Mouse (Mus musculus): ENCODE measurements at regions not wholly inside any gene's neighbourhood (a gene's known extent, or its start where the extent isn't known, plus 50 kb on each side); places are given as distances from the start of the nearest gene placed in this dataset.

GRCm38 (mm10) chr1:141145759-141146158 is 899.8 kb downstream of the Kcnt2 start:
- DNase-seq (ENCODE audit: low spot score) (peak; percentile 20), ATAC-seq (no peak)
- no peak overlapping the region for H3K4me2 ChIP-seq (ENCODE audit: low read depth, low read length)
- H3K36me3 ChIP-seq (ENCODE audit: insufficient read depth, low read length) = no peaks in the 10 kb centered on the region
- no peak for TF ChIP-seq CTCF (IDR thresholded peaks at IDR 0.05; ENCODE audit: low read depth)
- WGBS = 24% methylated on average over 1 of the region's 1 CpGs
- H3K27me3 ChIP-seq (ENCODE audit: insufficient read depth, low read length) = no peaks in the 10 kb centered on the region
- no peaks in the 10 kb centered on the region for H3K4me1 ChIP-seq (ENCODE audit: insufficient read depth, low read length)
- H3K27ac ChIP-seq = no peak overlapping the region
- H3K4me3 ChIP-seq (ENCODE audit: low read length) = no peak overlapping the region
- H3K9me3 ChIP-seq (ENCODE audit: low read length) = no peaks in the 10 kb centered on the region
- no peak overlapping the region for H3K9ac ChIP-seq (replicated peaks; ENCODE audit: low read length)

GRCm38 (mm10) chr1:141149899-141150298 is 903.9 kb downstream of the Kcnt2 start:
- no peak overlapping the region for H3K4me2 ChIP-seq (ENCODE audit: low read depth, low read length)
- no peaks in the 10 kb centered on the region for H3K36me3 ChIP-seq (ENCODE audit: insufficient read depth, low read length)
- 83% methylated on average over 2 of the region's 2 CpGs for WGBS
- no peak for DNase-seq (ENCODE audit: low spot score)
- H3K27ac ChIP-seq = no peak overlapping the region
- TF ChIP-seq CTCF (IDR thresholded peaks at IDR 0.05; ENCODE audit: low read depth) = no peak
- no peaks in the 10 kb centered on the region for H3K4me1 ChIP-seq (ENCODE audit: insufficient read depth, low read length)
- no peak overlapping the region for H3K4me3 ChIP-seq (ENCODE audit: low read length)
- no peak for ATAC-seq
- H3K9ac ChIP-seq (replicated peaks; ENCODE audit: low read length) = no peak overlapping the region
- no peaks in the 10 kb centered on the region for H3K9me3 ChIP-seq (ENCODE audit: low read length)
- H3K27me3 ChIP-seq (ENCODE audit: insufficient read depth, low read length) = no peaks in the 10 kb centered on the region

- no peak overlapping the region for H3K9ac ChIP-seq (replicated peaks; ENCODE audit: low read length)
- DNase-seq (ENCODE audit: low spot score) = peak; percentile 15
- no peaks in the 10 kb centered on the region for H3K9me3 ChIP-seq (ENCODE audit: low read length)
- no peaks in the 10 kb centered on the region for H3K27me3 ChIP-seq (ENCODE audit: insufficient read depth, low read length)
- no peak overlapping the region for H3K27ac ChIP-seq
- 60% methylated on average over 4 of the region's 4 CpGs for WGBS
- no peak for ATAC-seq
- no peak overlapping the region for H3K4me2 ChIP-seq (ENCODE audit: low read depth, low read length)
- H3K4me3 ChIP-seq (ENCODE audit: low read length) = no peak overlapping the region
- no peaks in the 10 kb centered on the region for H3K4me1 ChIP-seq (ENCODE audit: insufficient read depth, low read length)
- H3K36me3 ChIP-seq (ENCODE audit: insufficient read depth, low read length) = no peaks in the 10 kb centered on the region
- TF ChIP-seq CTCF (IDR thresholded peaks at IDR 0.05; ENCODE audit: low read depth) = no peak
Measured at GRCm38 (mm10) chr1:141154572-141154971, 908.6 kb downstream of the Kcnt2 start.

GRCm38 (mm10) chr1:141161772-141162171 is 915.8 kb downstream of the Kcnt2 start:
- no peak for DNase-seq (ENCODE audit: low spot score)
- Histone ChIP-seq H3K4me1 (ENCODE audit: insufficient read depth, low read length) (no peaks in the 10 kb centered on the region), H3K9ac (replicated peaks; ENCODE audit: low read length) (no peak overlapping the region), H3K27me3 (ENCODE audit: insufficient read depth, low read length) (no peaks in the 10 kb centered on the region), H3K4me3 (ENCODE audit: low read length) (no peak overlapping the region), H3K9me3 (ENCODE audit: low read length) (no peaks in the 10 kb centered on the region), H3K27ac (no peak overlapping the region), H3K4me2 (ENCODE audit: low read depth, low read length) (no peak overlapping the region), H3K36me3 (ENCODE audit: insufficient read depth, low read length) (no peaks in the 10 kb centered on the region)
- ATAC-seq = no peak
- TF ChIP-seq CTCF (IDR thresholded peaks at IDR 0.05; ENCODE audit: low read depth) = no peak
- WGBS = 72% methylated on average over 1 of the region's 1 CpGs
